Mouse (Mus musculus) heart, postnatal 0 days (tissue): Measurements from ENCODE around the gene Gm10118.

Experiments used
- CTCF ChIP-seq: IDR thresholded peaks from 2 replicates; pipeline ENCODE4 v1.5.1; 2016; ENCODE audit warnings: antibody characterized with exemption, control low read depth, low read depth
- EP300 ChIP-seq: IDR thresholded peaks from 2 replicates; pipeline ENCODE4 v1.6.1; 2016; ENCODE audit warnings: antibody characterized with exemption, low read depth

GRCm38 (mm10) chr10:63894612-63895011, 32.6 kb downstream of the Gm10118 start:
- no peak for TF ChIP-seq CTCF
- no peak for TF ChIP-seq EP300
